Mouse (Mus musculus) olfactory bulb, adult 2 months (tissue): ENCODE data around the gene Polr3c. TPM values are rescaled to one million over a fixed set of nuclear protein-coding genes. Genes with fewer than 3 reads are reported as not detected.

Experiments used
- H3K27ac ChIP-seq: fragments of 200-500 bp; 2 replicates; pipeline ENCODE4 v1.5.1; 2012; ENCODE audit warnings: low read depth, low read length; ENCODE audit not compliant: insufficient read depth
- H3K4me1 ChIP-seq: fragments of 200-500 bp; 2 replicates; pipeline ENCODE4 v1.6.1; 2012; ENCODE audit warnings: low read length; ENCODE audit not compliant: control insufficient read depth, insufficient read depth
- H3K4me3 ChIP-seq: fragments of 200-500 bp; 2 replicates; pipeline ENCODE4 v1.5.1; 2012; ENCODE audit warnings: mild to moderate bottlenecking, low read depth, low read length, moderate library complexity; ENCODE audit not compliant: insufficient read depth
- CTCF ChIP-seq: fragments of 200-500 bp; IDR thresholded peaks from 2 replicates; pipeline ENCODE4 v1.5.1; 2012; ENCODE audit warnings: low read depth, mild to moderate bottlenecking, low read length, moderate library complexity; ENCODE audit not compliant: insufficient read depth
- POLR2A ChIP-seq: fragments of 200-500 bp; IDR thresholded peaks from 2 replicates; pipeline ENCODE4 v1.6.1; 2012; ENCODE audit warnings: mild to moderate bottlenecking, low read depth, low read length, moderate library complexity; ENCODE audit not compliant: insufficient read depth
- WGBS: fragments of 180-500 bp; shearing (Covaris S2); methylation state at CpG from one replicate; pipeline ENCODE4 v1.1.7; 2018; 5-methylcytosine and 5-hydroxymethylcytosine counted together
- polyA plus RNA-seq: library from polyadenylated mRNA; stranded (reverse); fragments of >200 nt; gene quantifications from 2 replicates; pipeline ENCODE4 v1.2.4, GENCODE M21; 2012; ENCODE audit warnings: low replicate concordance; ENCODE audit not compliant: missing spikeins, insufficient read depth, insufficient read length

Gene Polr3c
- polyA plus RNA-seq, 1 experiment: not detected

DNA sequence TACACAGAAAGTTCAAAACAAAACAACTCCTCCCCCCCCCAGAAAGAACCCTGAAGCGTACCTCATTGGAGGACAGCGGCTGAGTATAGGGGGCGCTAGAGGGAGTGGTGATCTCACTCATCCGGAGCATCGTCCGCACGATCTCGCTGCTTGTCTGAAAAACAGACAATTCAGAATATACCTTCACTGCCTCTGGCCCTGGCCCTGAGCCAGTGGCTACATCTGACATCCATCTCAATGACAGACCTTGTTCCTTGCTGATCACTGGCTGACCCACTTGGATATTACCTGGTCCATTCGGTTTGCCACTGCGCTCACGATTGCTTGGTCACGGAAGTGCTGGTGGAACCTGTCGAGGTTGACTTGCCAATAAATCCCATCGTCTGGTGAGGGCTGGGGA is 8.3 kb downstream of the Polr3c start:
- Histone ChIP-seq H3K4me1 (peaks cover 7% of the 10 kb centered on the region; the same call in 1 of the 2 replicates), H3K27ac (no peak overlapping the region), H3K4me3 (peak overlapping the region; percentile 33)
- peak; percentile 24; the same call in 1 of the 2 replicates for TF ChIP-seq CTCF
- no peak for TF ChIP-seq POLR2A
- WGBS: 32% methylated on average over 14 of the region's 14 CpGs

DNA sequence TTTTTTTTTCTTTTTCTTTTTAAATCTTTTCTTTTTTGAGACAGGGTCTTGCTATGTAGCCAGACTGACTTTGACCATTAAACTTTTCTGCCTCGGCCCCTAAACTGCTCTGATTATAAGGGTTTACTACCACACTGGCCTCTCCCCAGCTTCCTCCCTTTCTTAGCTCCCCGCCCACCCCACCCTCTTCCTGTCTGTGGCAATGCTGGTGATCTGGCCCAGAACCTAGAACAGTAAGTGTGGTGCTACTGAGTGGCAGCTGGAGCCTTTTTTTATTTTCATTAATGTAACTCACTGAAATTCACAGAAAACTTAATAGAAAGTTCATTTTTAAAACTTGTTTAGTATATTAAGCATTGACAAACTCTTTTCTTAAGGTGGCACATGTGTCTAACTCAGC is 11.6 kb downstream of the Polr3c start:
- Histone ChIP-seq H3K4me1 (peaks cover 7% of the 10 kb centered on the region; the same call in 1 of the 2 replicates), H3K27ac (no peak overlapping the region), H3K4me3 (no peak overlapping the region)
- WGBS: 90% methylated on average over 2 of the region's 2 CpGs
- TF ChIP-seq CTCF (no peak), POLR2A (no peak)

DNA sequence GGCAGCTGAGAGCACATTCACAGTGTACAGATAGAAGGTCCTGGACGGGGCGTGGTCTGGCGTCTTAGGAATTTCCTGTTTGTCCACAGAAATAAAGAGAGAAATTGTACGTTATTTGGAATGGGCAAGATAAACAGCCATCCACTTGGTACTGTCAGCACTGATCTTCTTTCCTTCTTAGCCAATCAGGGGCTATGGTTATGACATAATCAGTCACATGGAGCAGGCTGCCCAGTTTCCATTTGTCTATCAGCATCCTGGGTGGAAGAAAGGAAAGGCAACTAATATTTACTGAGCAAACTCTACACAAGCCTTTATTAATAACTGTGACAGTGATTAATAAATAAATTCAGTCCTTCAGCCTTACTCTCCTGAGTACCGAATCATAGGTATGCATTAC is 13.1 kb downstream of the Polr3c start:
- no peak for TF ChIP-seq CTCF
- TF ChIP-seq POLR2A: no peak
- peaks cover 3% of the 10 kb centered on the region; the same call in 1 of the 2 replicates for H3K4me1 ChIP-seq
- WGBS: 92% methylated on average over 5 of the region's 5 CpGs
- H3K27ac ChIP-seq: no peak overlapping the region
- H3K4me3 ChIP-seq: no peak overlapping the region

DNA sequence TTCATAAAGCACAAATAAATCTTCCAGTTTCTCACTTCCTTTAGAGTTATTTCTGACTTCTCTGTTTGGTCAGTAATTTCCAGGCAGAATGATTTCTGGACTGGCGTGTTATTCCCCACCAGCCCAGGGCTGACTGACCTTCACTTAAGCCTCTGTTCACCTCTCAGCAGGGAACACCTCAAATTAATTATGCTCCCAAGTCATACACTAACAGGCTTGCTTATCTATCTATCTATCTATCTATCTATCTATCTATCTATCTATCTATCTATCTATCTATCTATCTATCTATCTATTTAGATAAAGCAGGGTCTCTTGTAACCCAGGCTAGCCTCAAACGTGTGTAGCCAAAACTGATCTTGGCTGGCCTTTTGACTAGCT is 18.8 kb downstream of the Polr3c start:
- Histone ChIP-seq H3K27ac (no peak overlapping the region), H3K4me3 (no peak overlapping the region), H3K4me1 (peaks cover 5% of the 10 kb centered on the region; the same call in 1 of the 2 replicates)
- no peak for TF ChIP-seq POLR2A
- TF ChIP-seq CTCF: no peak
- 51% methylated on average over 2 of the region's 2 CpGs for WGBS

DNA sequence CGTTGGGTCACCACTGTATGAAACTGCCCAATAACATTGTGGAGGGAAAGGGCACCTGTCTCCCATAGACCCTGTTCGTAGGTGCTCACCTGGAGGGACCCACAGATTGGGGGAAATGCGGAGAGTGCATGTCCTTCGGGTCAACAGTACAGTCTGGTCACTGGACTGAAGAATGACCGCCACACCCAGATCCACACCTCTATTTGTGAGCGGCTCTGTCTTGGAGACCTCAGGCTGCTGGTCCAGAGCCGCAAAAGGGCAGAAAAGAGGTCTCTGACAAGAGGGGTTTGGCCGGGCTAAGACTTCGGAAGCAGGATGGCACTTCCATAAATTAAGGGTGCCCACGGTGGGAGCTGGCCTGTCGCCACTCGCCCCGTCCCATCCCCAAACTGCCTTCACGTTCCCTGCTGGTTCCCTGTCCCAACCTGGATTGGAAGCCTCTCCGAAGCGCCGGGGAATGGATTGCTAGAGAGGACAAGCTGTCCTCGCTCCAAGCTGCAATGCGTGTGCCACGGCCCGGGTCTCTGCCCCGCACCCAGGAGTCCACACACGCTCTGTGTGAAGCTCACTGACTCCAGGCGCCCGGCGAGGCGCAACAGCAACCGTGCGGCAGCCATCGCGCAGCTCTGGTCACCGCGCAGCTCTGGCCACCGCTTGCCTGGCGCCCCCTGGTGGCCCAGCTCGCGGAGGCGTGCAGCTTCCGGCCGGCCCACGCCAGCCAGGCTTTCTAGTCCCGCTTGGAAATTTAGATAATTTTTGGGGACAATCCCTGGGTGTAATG is 19.3 kb downstream of the Polr3c start, which contains the start of gene Nudt17:
Gene Nudt17 (minus strand): TSS at position 660 of the 781 bp plus-strand sequence.
- Histone ChIP-seq H3K27ac (no peak within 1 kb of the TSS), H3K4me3 (peak within 1 kb of the TSS; percentile 60), H3K4me1 (peaks cover 5% of the 10 kb centered on the region; the same call in 1 of the 2 replicates)
- 5% methylated on average over 42 of the region's 42 CpGs for WGBS
- TF ChIP-seq CTCF (peak; percentile 98), POLR2A (no peak)

DNA sequence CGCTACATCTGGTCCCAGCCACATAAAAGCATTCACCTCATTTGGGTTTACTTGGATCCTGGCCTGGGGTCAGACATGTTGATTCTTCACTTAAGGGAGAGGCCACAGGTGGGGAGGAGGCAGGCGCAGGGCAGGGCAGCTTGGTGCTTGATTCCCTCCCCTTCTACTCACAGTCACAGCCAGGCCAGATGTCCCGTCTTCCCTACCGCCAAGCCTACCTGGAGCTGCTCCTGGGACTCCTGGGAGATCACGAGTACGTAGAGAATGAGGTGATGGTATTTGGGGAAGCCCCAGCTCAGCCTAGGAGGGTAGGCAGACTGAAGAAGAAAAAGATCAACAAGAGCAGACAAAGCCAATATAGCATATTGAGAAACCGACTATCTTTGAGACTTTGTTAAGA is 20.4 kb downstream of the Polr3c start:
- Histone ChIP-seq H3K4me1 (peaks cover 5% of the 10 kb centered on the region; the same call in 1 of the 2 replicates), H3K27ac (no peak overlapping the region), H3K4me3 (no peak overlapping the region)
- whole genome bisulfite sequencing: 79% methylated on average over 7 of the region's 7 CpGs
- TF ChIP-seq CTCF (no peak), POLR2A (no peak)

DNA sequence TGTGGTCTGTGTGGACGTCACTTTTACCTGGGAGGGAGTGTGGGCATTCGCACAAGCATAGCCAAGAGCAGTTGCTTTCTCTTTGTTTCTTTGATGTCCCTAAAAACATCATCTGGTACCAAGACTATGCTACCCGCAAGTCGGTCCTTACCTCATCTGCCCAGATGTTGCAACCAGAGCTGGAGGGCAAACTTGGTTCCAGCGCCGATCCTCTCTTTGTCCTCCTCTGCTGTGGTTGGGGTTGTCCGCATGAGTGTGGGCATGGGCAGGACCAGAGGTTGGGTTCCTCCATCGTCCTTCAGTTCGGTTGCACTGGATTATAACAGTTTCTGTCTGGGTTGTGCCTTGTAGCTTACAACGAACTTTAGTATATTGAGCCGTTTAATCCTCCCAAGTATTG is 21.2 kb downstream of the Polr3c start:
- Histone ChIP-seq H3K4me3 (no peak overlapping the region), H3K27ac (no peak overlapping the region), H3K4me1 (peaks cover 5% of the 10 kb centered on the region; the same call in 1 of the 2 replicates)
- TF ChIP-seq CTCF (no peak), POLR2A (no peak)
- 93% methylated on average over 11 of the region's 11 CpGs for WGBS

DNA sequence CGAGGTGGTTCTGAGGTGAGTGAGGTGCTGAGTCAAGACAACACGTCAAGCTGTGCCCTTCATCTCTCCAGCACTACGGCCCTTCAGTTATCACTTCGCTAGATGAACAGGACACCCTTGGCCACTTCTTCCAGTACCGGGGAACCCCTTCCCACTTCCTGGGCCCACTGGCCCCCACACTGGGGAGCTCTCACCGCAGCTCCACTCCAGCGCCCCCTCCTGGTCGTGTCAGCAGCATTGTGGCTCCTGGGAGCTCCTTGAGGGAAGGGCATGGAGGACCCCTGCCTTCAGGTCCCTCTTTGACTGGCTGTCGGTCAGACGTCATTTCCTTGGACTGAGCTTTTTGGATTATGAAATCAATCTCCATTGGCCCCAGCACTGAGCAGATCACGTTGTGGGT is 22.6 kb downstream of the Polr3c start:
- Histone ChIP-seq H3K27ac (no peak overlapping the region), H3K4me1 (peaks cover 5% of the 10 kb centered on the region; the same call in 1 of the 2 replicates), H3K4me3 (no peak overlapping the region)
- TF ChIP-seq POLR2A: no peak
- peak; percentile 41; the same call in 1 of the 2 replicates for TF ChIP-seq CTCF
- WGBS: 65% methylated on average over 11 of the region's 11 CpGs

DNA sequence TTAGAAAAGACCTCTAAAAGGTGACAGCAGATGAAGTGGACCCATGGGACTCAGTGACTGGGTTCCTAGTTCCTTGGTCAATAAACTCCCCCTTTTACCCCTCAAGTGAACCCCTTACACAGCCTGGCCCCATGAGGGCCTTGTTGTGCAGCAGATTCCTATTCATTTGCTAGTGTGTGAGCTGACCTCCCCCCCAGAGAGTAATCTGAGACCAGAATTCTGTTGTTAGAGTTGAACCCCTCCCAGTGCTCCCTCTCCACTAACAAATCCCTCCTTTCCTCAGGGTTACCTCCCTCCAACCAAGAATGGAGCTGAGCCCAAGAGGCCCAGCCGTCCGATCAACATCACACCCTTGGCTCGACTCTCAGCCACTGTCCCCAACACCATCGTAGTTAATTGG is 26.4 kb downstream of the Polr3c start:
- no peak overlapping the region for H3K4me3 ChIP-seq
- WGBS: 80% methylated on average over 4 of the region's 4 CpGs
- no peak overlapping the region for H3K27ac ChIP-seq
- TF ChIP-seq POLR2A (no peak), CTCF (no peak)
- peaks cover 8% of the 10 kb centered on the region for H3K4me1 ChIP-seq
